Mouse (Mus musculus) myocyte (in vitro differentiated cells): Measurements from ENCODE around the gene Dnmt1. TPM values are rescaled to one million over a fixed set of nuclear protein-coding genes. Genes with fewer than 3 reads are reported as not detected.

Source experiments
- H3K27me3 ChIP-seq: one replicate; pipeline ENCODE4 v1.6.1; 2011; ENCODE audit not compliant: control insufficient read depth, insufficient read depth, insufficient read length
- H3K36me3 ChIP-seq: one replicate; pipeline ENCODE4 v1.6.1; 2011; ENCODE audit not compliant: control insufficient read depth, insufficient read depth
- H3K4me2 ChIP-seq: one replicate; pipeline ENCODE4 v1.6.1; 2011; ENCODE audit warnings: low read depth, control low read depth
- H3K4me3 ChIP-seq: one replicate; pipeline ENCODE4 v1.5.1; 2011; ENCODE audit warnings: mild to moderate bottlenecking, control low read depth, moderate library complexity
- H3K79me2 ChIP-seq: one replicate; pipeline ENCODE4 v1.6.1; 2011; ENCODE audit not compliant: control insufficient read depth, insufficient read depth
- H3ac ChIP-seq: one replicate; pipeline ENCODE4 v1.6.1; 2011; ENCODE audit not compliant: control insufficient read depth, insufficient read length
- CEBPB ChIP-seq: IDR thresholded peaks from 2 replicates; pipeline ENCODE4 v1.6.1; 2011; ENCODE audit warnings: mild to moderate bottlenecking, moderate library complexity; ENCODE audit not compliant: poor library complexity, insufficient read depth, severe bottlenecking
- E2F4 ChIP-seq: IDR thresholded peaks from one replicate; pipeline ENCODE4 v1.6.1; 2011; ENCODE audit warnings: mild to moderate bottlenecking, control low read depth, moderate library complexity; ENCODE audit not compliant: insufficient read depth
- MAX ChIP-seq: IDR thresholded peaks from one replicate; pipeline ENCODE4 v1.6.1; 2011; ENCODE audit warnings: low read depth, mild to moderate bottlenecking, control low read depth
- MYOD1 ChIP-seq, 3 experiments: IDR thresholded peaks; one replicate each; pipeline ENCODE4 v1.6.1; 2011; ENCODE audit warnings: control low read depth in 2 of 3, low read depth in 2 of 3, mild to moderate bottlenecking in 2 of 3, moderate library complexity in 1 of 3; ENCODE audit not compliant: insufficient read length in 2 of 3, control insufficient read depth in 1 of 3
- MYOG ChIP-seq, 3 experiments: IDR thresholded peaks; one replicate each; pipeline ENCODE4 v1.6.1; 2011; ENCODE audit warnings: control low read depth in 2 of 3, low read depth in 2 of 3, mild to moderate bottlenecking in 2 of 3; ENCODE audit not compliant: insufficient read length in 2 of 3, control insufficient read depth in 1 of 3, insufficient read depth in 1 of 3
- POLR2A ChIP-seq: IDR thresholded peaks from one replicate; pipeline ENCODE4 v1.6.1; 2011; ENCODE audit warnings: low read depth, mild to moderate bottlenecking, control low read depth, moderate library complexity; ENCODE audit not compliant: insufficient read length
- POLR2AphosphoS2 ChIP-seq: IDR thresholded peaks from one replicate; pipeline ENCODE4 v1.6.1; 2011; ENCODE audit warnings: low read depth, control low read depth; ENCODE audit not compliant: insufficient read length
- REST ChIP-seq: IDR thresholded peaks from one replicate; pipeline ENCODE4 v1.6.1; 2011; ENCODE audit warnings: mild to moderate bottlenecking, control low read depth, moderate library complexity; ENCODE audit not compliant: insufficient read depth, insufficient read length
- SRF ChIP-seq: IDR thresholded peaks from one replicate; pipeline ENCODE4 v1.6.1; 2011; ENCODE audit warnings: low read depth; ENCODE audit not compliant: control insufficient read depth, insufficient read length
- TCF12 ChIP-seq: IDR thresholded peaks from one replicate; pipeline ENCODE4 v1.6.1; 2011; ENCODE audit warnings: mild to moderate bottlenecking, control low read depth; ENCODE audit not compliant: poor library complexity, insufficient read depth, severe bottlenecking
- TCF3 ChIP-seq: IDR thresholded peaks from one replicate; pipeline ENCODE4 v1.6.1; 2011; ENCODE audit warnings: low read depth, control low read depth; ENCODE audit not compliant: insufficient read length
- USF1 ChIP-seq: IDR thresholded peaks from one replicate; pipeline ENCODE4 v1.6.1; 2011; ENCODE audit warnings: low read depth, mild to moderate bottlenecking, control low read depth, moderate library complexity
- polyA plus RNA-seq: library from polyadenylated mRNA; unstranded; fragments of >200 nt; fragmentation: generic; extraction: Trizol; gene quantifications from one replicate; pipeline ENCODE4 v1.2.1, GENCODE M21; 2012; ENCODE audit warnings: missing spikeins

The Dnmt1 gene
- polyA plus RNA-seq, 1 experiment: 22.1 TPM

DNA sequence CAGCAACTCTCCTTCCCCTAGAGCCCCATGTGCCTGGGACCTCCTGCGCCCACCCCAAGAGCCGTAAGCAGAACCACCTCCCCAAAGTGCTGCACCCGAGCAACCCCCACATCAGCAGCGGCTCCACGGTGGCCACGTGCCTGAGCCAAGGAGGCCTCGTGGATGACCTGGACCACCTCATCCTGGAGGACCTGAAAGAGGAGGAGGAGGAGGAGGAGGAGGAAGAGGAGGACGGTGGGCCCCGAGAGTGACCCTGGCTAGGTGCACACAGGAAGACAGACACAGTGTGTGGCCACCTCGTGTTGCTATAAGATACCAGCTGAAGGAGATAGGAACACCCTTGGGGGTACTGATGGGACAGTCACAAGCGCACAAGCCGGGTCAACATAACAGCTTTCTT, 86.2 kb downstream of the Dnmt1 start:
- no peak overlapping the region for H3K4me3 ChIP-seq
- no peaks in the 10 kb centered on the region for H3K79me2 ChIP-seq
- H3K27me3 ChIP-seq: no peaks in the 10 kb centered on the region
- no peak overlapping the region for H3K4me2 ChIP-seq
- no peak for TF ChIP-seq CEBPB
- TF ChIP-seq E2F4: no peak
- TF ChIP-seq MAX: no peak
- no peak for TF ChIP-seq MYOG (IDR thresholded peaks at IDR 0.05; ENCODE audit: control insufficient read depth in 1 of 3, insufficient read depth in 1 of 3, insufficient read length in 2 of 3, low read depth in 2 of 3)
- no peak for TF ChIP-seq POLR2AphosphoS2
- no peak for TF ChIP-seq TCF3
- TF ChIP-seq SRF: no peak
- TF ChIP-seq USF1: no peak
- no peak for TF ChIP-seq REST
- TF ChIP-seq POLR2A: no peak
- TF ChIP-seq TCF12: no peak
- TF ChIP-seq MYOD1 (IDR thresholded peaks at IDR 0.05; ENCODE audit: control insufficient read depth in 1 of 3, insufficient read length in 2 of 3, low read depth in 2 of 3): no peak
- H3ac ChIP-seq: no peak overlapping the region
- no peaks in the 10 kb centered on the region for H3K36me3 ChIP-seq

DNA sequence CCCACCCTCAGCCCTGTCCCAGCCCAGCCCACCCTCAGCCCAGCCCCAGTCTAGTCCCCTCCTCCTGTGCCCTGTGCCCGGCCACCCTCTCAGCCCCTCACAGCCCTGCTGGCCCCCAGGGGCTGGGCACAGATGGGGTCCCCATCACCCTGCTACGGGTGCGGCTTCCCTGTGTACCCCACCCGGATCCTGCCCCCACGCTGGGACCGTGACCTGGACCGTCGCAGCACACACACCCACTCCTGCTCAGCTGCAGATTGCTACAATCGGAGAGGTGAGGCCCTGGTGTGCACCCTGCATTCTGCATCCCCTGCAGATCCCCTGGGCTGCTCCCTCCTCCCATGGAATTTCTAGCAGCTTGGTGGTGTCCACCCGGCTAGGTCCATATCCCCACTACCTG, 86.7 kb downstream of the Dnmt1 start:
- Histone ChIP-seq H3K79me2 (no peaks in the 10 kb centered on the region), H3ac (no peak overlapping the region), H3K4me2 (no peak overlapping the region), H3K36me3 (no peaks in the 10 kb centered on the region), H3K4me3 (no peak overlapping the region), H3K27me3 (no peaks in the 10 kb centered on the region)
- TF ChIP-seq POLR2AphosphoS2: peak; percentile 4
- no peak for TF ChIP-seq MAX

DNA sequence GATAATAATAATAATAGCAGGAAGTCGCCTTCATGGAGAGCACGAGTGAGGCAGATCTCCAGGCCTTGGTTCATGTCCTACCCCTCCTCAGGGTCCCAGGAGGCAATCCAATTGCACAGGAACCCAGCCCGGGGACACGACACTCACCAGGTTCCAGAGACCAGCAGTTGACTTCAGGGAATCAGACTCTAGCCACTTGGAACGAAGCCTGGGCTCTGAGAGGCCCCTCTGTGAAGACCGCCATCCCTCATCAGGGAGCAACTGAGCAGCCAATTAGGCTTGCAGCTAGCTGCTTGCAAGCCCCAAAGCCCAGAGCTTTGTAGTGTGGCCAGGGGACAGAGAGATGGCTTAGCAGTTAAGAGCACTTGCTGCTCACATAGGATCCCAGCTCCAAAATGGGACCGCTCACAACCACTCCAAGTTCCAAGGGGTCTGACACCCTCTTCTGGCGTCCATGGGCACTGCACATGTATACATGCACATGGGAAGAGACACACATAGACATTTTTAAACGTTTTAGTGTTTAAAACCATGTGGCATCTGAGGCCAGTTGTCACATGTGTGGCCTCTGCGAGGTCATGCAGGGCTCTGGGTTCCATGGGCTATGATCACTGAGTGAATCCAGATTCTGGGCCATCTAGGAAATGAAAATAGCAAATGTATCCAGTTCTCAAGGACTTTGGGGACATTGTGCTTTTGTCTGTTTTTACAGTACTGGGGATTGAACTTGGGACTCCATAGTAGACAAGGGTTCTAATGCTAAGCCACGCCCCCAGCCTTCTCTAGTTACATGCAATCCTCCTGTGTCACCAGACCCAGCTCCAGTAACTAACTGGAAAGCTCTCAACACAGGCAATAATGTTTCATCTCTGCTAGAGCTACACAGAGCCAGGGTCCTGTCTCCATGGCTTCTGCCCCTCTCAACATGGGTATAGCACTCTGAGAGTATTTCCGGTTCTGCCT, 89.2 kb downstream of the Dnmt1 start:
- Histone ChIP-seq H3K36me3 (no peaks in the 10 kb centered on the region), H3ac (no peak overlapping the region), H3K4me2 (no peak overlapping the region), H3K27me3 (no peaks in the 10 kb centered on the region), H3K4me3 (no peak overlapping the region), H3K79me2 (no peaks in the 10 kb centered on the region)
- TF ChIP-seq TCF3 (no peak), POLR2AphosphoS2 (peak; percentile 10), TCF12 (no peak)

DNA sequence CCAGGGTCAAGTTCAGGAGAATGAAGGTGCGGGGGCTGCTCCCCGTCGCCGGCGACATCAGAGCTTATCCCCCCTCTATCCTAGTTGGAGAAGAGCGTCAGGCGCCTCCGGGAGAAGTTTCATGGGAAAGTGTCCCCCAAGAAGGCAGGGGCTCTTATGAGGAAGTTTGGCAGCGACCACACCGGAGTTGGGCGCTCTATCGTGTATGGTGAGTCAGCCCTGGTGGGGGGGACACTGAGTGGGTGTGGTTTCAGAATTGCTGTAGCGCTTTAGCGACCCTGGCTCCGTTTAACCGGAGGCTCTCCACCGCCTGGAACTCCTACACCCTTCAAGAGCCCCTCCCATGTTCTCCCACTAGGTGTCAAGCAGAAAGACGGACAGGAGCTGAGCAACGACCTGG, 90.4 kb downstream of the Dnmt1 start:
- no peaks in the 10 kb centered on the region for H3K36me3 ChIP-seq
- peak overlapping the region; percentile 25 for H3K4me3 ChIP-seq
- H3ac ChIP-seq: peak overlapping the region; percentile 11
- peak overlapping the region; percentile 76 for H3K4me2 ChIP-seq
- no peaks in the 10 kb centered on the region for H3K27me3 ChIP-seq
- TF ChIP-seq MYOG (IDR thresholded peaks at IDR 0.05; ENCODE audit: control insufficient read depth in 1 of 3, insufficient read depth in 1 of 3, insufficient read length in 2 of 3, low read depth in 2 of 3) (no peak), SRF (no peak), MYOD1 (IDR thresholded peaks at IDR 0.05; ENCODE audit: control insufficient read depth in 1 of 3, insufficient read length in 2 of 3, low read depth in 2 of 3) (no peak), TCF3 (no peak), POLR2AphosphoS2 (peak; percentile 7)
- no peaks in the 10 kb centered on the region for H3K79me2 ChIP-seq

DNA sequence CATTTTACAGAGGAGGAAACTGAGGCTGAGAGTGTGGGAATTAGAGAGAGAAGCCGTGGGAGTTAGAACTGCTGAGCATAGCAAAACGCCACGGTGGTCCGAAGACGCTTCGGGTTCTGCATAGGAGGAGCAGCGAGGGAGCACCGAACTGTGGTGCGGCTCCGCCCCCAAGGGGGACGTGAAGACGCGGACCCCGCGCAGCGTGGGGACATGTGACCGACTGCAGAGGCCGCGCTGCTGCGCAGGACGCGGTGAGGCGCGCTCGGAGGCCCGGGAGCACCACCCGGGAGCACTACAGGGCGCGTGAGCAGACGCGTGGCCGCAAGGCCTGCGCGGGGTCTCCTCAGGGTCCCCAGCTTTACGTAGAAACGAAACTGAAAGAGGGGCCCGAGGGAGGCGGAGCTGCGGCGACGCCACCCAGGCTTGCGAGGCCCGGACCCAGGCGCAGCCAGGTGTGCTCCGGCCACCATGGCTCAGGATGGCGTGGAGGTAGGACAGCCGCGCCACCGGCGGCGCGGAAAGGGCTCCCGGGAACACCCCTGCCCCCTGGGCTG, 91.2 kb downstream of the Dnmt1 start, which contains the start of gene A230050P20Rik:
Gene A230050P20Rik (plus strand): TSS at position 195 of the 554 bp plus-strand sequence.
- H3K27me3 ChIP-seq: no peaks in the 10 kb centered on the region
- TF ChIP-seq TCF12 (no peak), E2F4 (no peak), SRF (no peak), MAX (no peak), USF1 (peak; percentile 26), CEBPB (no peak), MYOD1 (IDR thresholded peaks at IDR 0.05; ENCODE audit: control insufficient read depth in 1 of 3, insufficient read length in 2 of 3, low read depth in 2 of 3) (peak in 1 of 3 experiments; percentile 1), TCF3 (no peak), POLR2AphosphoS2 (peak; percentile 61), REST (no peak), MYOG (IDR thresholded peaks at IDR 0.05; ENCODE audit: control insufficient read depth in 1 of 3, insufficient read depth in 1 of 3, insufficient read length in 2 of 3, low read depth in 2 of 3) (peak in 1 of 3 experiments; percentile 22), POLR2A (peak; percentile 71)
- no peaks in the 10 kb centered on the region for H3K79me2 ChIP-seq
- no peaks in the 10 kb centered on the region for H3K36me3 ChIP-seq
- H3ac ChIP-seq: peak within 1 kb of the TSS; percentile 11
- H3K4me2 ChIP-seq: peak within 1 kb of the TSS; percentile 76
- H3K4me3 ChIP-seq: peak within 1 kb of the TSS; percentile 25
